28 mouse cellular contexts compared by ENCODE assay signal in the genomic region with DNA sequence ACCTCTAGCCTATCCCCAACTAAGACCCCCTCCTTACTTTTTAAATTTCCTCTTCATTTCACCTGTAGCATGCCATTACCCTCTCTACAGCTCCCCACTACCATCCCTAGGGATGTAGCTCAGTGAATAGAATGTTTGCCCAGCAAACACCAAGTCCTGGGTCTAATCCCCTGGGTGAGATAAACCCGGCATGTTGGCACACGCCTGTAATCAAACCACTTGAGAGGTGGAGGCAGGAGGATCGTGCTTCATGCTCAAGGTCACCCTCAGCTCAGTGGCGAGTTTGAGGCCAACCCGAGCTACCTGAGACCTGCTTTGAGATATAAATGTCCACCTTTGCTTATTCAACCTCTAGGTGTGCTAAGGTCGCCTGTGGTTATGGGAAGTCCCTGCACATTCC. TPM values are rescaled to one million over a fixed set of nuclear protein-coding genes. Genes with fewer than 3 reads are reported as not detected.
"Had no signal": no experiment of that assay in that cellular context is flagged by ENCODE, and none has a peak within 500 bp of the region (broad histone marks: within the 10 kb centered on the region; RNA-seq: fewer than 3 reads in every experiment).

No protein-coding gene starts in this region.

- H3K27ac ChIP-seq: gastrocnemius, adult 2 months; heart, embryonic 10.5 days; hindbrain, embryonic 10.5 days; hindbrain, embryonic 12.5 days; hindbrain, embryonic 14.5 days; intestine, embryonic 15.5 days; kidney, embryonic 15.5 days; kidney, postnatal 0 days; layer of hippocampus, adult 2 months; left cerebral cortex, adult 2 months; limb, embryonic 13.5 days; limb, embryonic 15.5 days; liver, embryonic 12.5 days had no signal

- H3K27me3 ChIP-seq: hindbrain, embryonic 12.5 days; intestine, embryonic 15.5 days; kidney, embryonic 15.5 days; limb, embryonic 13.5 days; limb, embryonic 15.5 days had no signal

- H3K4me2 ChIP-seq: heart, embryonic 12.5 days; hindbrain, embryonic 12.5 days; hindbrain, embryonic 14.5 days; intestine, embryonic 15.5 days; kidney, embryonic 15.5 days; limb, embryonic 13.5 days; limb, embryonic 15.5 days; liver, embryonic 12.5 days had no signal

- H3K9me3 ChIP-seq: heart, embryonic 10.5 days; heart, embryonic 12.5 days; hindbrain, embryonic 10.5 days; hindbrain, embryonic 12.5 days; intestine, embryonic 15.5 days; kidney, embryonic 15.5 days; limb, embryonic 13.5 days; limb, embryonic 15.5 days; liver, embryonic 12.5 days had no signal

- H3K9ac ChIP-seq: heart, embryonic 12.5 days; hindbrain, embryonic 12.5 days; hindbrain, embryonic 14.5 days; intestine, embryonic 15.5 days; kidney, embryonic 15.5 days; limb, embryonic 13.5 days; limb, embryonic 15.5 days; liver, embryonic 12.5 days had no signal

- H3K4me3 ChIP-seq: gastrocnemius, adult 2 months; heart, embryonic 10.5 days; heart, embryonic 12.5 days; hindbrain, embryonic 10.5 days; hindbrain, embryonic 12.5 days; intestine, embryonic 15.5 days; kidney, embryonic 15.5 days; layer of hippocampus, adult 2 months; left cerebral cortex, adult 2 months; limb, embryonic 13.5 days; limb, embryonic 15.5 days; liver, embryonic 12.5 days had no signal

- DNase-seq: gastrocnemius, adult 2 months; gastrocnemius, postnatal 10 days; gastrocnemius, postnatal 25 days; heart, adult 18-20 months; heart, postnatal 10 days; heart, postnatal 4 days; kidney, adult 2 months; kidney, adult 9 months; kidney, postnatal 14 days; kidney, postnatal 36 days had no signal

- ATAC-seq: hindbrain, embryonic 16.5 days; inflammation-experienced regulatory T-cells, adult 6 months; intestine, embryonic 15.5 days; intestine, postnatal 0 days; liver, embryonic 12.5 days had no signal

- H3K4me1 ChIP-seq: heart, embryonic 10.5 days; heart, embryonic 12.5 days; hindbrain, embryonic 10.5 days; hindbrain, embryonic 12.5 days; intestine, embryonic 15.5 days; kidney, embryonic 15.5 days; limb, embryonic 13.5 days; limb, embryonic 15.5 days; liver, embryonic 12.5 days had no signal

- H3K36me3 ChIP-seq: heart, embryonic 10.5 days; heart, embryonic 12.5 days; hindbrain, embryonic 10.5 days; hindbrain, embryonic 12.5 days; intestine, embryonic 15.5 days; kidney, embryonic 15.5 days; limb, embryonic 13.5 days; limb, embryonic 15.5 days; liver, embryonic 12.5 days had no signal

RNA-seq across cellular contexts. Expression of a gene that starts 19.5 kb away (rescaled TPM):
- total RNA-seq: granulocyte monocyte progenitor cell, adult 5-6 weeks; liver, adult 2 months had no signal
